Mouse (Mus musculus) ES-Bruce4 (cell line): ENCODE data around the gene Foxa3. TPM values are rescaled to one million over a fixed set of nuclear protein-coding genes. Genes with fewer than 3 reads are reported as not detected.
"Not testable (repeated sequence)": the region's sequence is repeated elsewhere in the genome, so short reads cannot be mapped to it uniquely, and the experiment has no call there.

Source experiments
- H3K27ac ChIP-seq: 2 replicates; pipeline ENCODE4 v1.5.1; 2012; ENCODE audit warnings: low read length, inconsistent platforms; ENCODE audit not compliant: insufficient read depth
- H3K27me3 ChIP-seq: 2 replicates; pipeline ENCODE4 v1.6.1; 2012; ENCODE audit warnings: mild to moderate bottlenecking, low read length, inconsistent platforms; ENCODE audit not compliant: control insufficient read depth, poor library complexity, insufficient read depth, severe bottlenecking
- H3K36me3 ChIP-seq: 2 replicates; pipeline ENCODE4 v1.6.1; 2012; ENCODE audit warnings: inconsistent platforms, mild to moderate bottlenecking, low read length, moderate library complexity; ENCODE audit not compliant: control insufficient read depth, poor library complexity, insufficient read depth, severe bottlenecking
- H3K4me1 ChIP-seq: one replicate; pipeline ENCODE4 v1.8.1; 2011; ENCODE audit warnings: low read length; ENCODE audit not compliant: control insufficient read depth, insufficient read depth
- H3K4me3 ChIP-seq: 2 replicates; pipeline ENCODE4 v1.5.1; 2011; ENCODE audit warnings: low read depth, mild to moderate bottlenecking, low read length
- H3K9ac ChIP-seq: 2 replicates; pipeline ENCODE4 v1.6.1; 2012; ENCODE audit warnings: low read depth, mild to moderate bottlenecking, inconsistent platforms; ENCODE audit not compliant: poor library complexity, severe bottlenecking
- H3K9me3 ChIP-seq: replicated peaks from 2 replicates; pipeline ENCODE4 v1.6.1; 2012; ENCODE audit warnings: mild to moderate bottlenecking, low read length, inconsistent platforms; ENCODE audit not compliant: control insufficient read depth, poor library complexity, insufficient read depth, severe bottlenecking
- CTCF ChIP-seq: IDR thresholded peaks from one replicate; pipeline ENCODE4 v1.8.1; 2011; ENCODE audit warnings: low read depth, low read length
- EP300 ChIP-seq: IDR thresholded peaks from 2 replicates; pipeline ENCODE4 v1.6.1; 2011; ENCODE audit warnings: low read depth, low read length; ENCODE audit not compliant: insufficient read depth
- POLR2A ChIP-seq: IDR thresholded peaks from one replicate; pipeline ENCODE4 v1.8.1; 2011; ENCODE audit warnings: low read length; ENCODE audit not compliant: insufficient read depth
- polyA plus RNA-seq: library from polyadenylated mRNA; stranded (reverse); fragments of >200 nt; gene quantifications from 2 replicates; pipeline ENCODE4 v1.2.4, GENCODE M21; 2011; ENCODE audit warnings: low read depth; ENCODE audit not compliant: missing spikeins, insufficient read depth, insufficient read length

Gene Foxa3
- polyA plus RNA-seq = 2.5 and 2.6 TPM in 2 replicates

DNA sequence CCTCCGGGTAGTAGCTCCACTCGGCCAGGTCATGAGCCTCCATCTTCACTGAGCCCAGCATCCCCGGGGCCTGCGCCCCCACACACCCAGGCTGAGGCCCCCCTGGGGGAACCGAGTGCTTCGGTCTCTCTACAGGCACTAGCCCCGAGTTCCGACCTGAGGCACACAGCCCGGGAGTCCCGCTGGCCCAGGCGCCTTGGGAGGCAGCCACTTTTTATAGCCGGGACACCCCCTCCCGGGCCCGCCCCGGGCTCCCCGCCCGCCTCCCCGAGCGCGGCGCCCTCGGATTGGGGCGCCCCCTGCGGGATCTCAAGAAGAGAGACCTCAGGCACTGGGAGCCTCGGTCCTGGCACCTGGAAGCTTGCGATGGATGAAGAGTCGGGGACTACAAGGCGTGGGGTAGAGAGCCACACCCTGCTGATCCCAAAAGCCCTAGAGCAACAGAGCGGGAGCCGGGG lies at the start of gene Foxa3:
TSS of gene Foxa3 (minus strand) at position 182 of the 458 bp plus-strand sequence.
- H3K4me3 ChIP-seq = peak within 1 kb of the TSS; percentile 91
- TF ChIP-seq EP300 (no peak), POLR2A (no peak), CTCF (peak; percentile 33)
- peaks cover 3% of the 10 kb centered on the region for H3K4me1 ChIP-seq
- no peaks in the 10 kb centered on the region for H3K27me3 ChIP-seq
- H3K9ac ChIP-seq = peak within 1 kb of the TSS; percentile 94
- H3K36me3 ChIP-seq = no peaks in the 10 kb centered on the region
- H3K9me3 ChIP-seq = no peaks in the 10 kb centered on the region
- H3K27ac ChIP-seq = peak within 1 kb of the TSS; percentile 23; the same call in 1 of the 2 replicates

- H3K4me1 ChIP-seq, H3K27ac ChIP-seq, H3K9me3 ChIP-seq, H3K4me3 ChIP-seq, H3K36me3 ChIP-seq, H3K27me3 ChIP-seq, H3K9ac ChIP-seq: not testable (repeated sequence)
These were observed 47.7 kb upstream of the Foxa3 start for GRCm38 (mm10) chr7:19071024-19071423.

GRCm38 (mm10) chr7:19069500-19069899 lies 46.2 kb upstream of the Foxa3 start:
- Histone ChIP-seq H3K9me3 (no peaks in the 10 kb centered on the region), H3K27ac (no peak overlapping the region), H3K4me1 (no peaks in the 10 kb centered on the region), H3K4me3 (no peak overlapping the region), H3K9ac (no peak overlapping the region), H3K36me3 (no peaks in the 10 kb centered on the region), H3K27me3 (no peaks in the 10 kb centered on the region)
- TF ChIP-seq CTCF (peak; percentile 85), EP300 (no peak)

DNA sequence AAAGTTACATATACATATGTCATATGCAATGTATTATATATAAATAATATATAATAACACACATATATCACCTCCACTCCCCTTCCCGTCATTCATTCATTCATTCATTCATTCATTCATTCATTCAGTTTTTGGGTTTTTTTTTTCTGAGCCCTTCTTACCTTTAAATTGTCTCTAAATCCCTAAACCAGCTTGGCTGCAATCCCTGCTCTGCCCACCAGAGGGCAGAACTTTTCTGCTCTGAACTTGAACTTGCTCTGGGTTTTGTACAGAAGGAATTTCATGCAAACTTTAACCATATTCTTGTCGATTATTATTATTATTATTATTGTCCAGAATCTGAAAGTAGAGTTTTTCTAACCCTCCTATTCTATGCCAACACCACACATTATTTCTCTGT lies 45.4 kb upstream of the Foxa3 start:
- H3K4me1 ChIP-seq = no peaks in the 10 kb centered on the region
- H3K36me3 ChIP-seq = no peaks in the 10 kb centered on the region
- no peaks in the 10 kb centered on the region for H3K27me3 ChIP-seq
- H3K27ac ChIP-seq = no peak overlapping the region
- H3K4me3 ChIP-seq = no peak overlapping the region
- TF ChIP-seq CTCF (peak; percentile 41), EP300 (no peak)
- H3K9me3 ChIP-seq = no peaks in the 10 kb centered on the region
- no peak overlapping the region for H3K9ac ChIP-seq

DNA sequence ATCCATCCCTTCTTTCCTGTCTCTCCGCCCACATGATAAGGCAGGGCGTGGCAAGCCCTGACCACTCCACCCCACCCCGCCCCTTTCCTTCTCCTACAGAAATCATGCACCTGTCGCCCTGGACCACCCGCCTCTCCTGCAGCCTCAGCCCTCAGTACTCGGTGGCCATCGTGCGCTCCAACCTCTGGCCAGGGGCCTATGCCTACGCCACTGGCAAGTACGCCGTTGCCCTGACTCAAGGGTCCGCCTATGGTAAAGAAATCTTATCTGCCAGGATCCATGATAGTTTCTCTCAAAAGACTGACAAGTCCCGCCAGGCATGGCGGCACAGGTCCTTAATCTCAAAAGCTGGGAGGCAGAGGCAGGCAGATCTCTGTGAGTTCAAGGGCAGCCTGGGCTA lies 44.6 kb upstream of the Foxa3 start:
- H3K9me3 ChIP-seq = no peaks in the 10 kb centered on the region
- no peaks in the 10 kb centered on the region for H3K4me1 ChIP-seq
- no peak overlapping the region for H3K27ac ChIP-seq
- H3K9ac ChIP-seq = no peak overlapping the region
- H3K27me3 ChIP-seq = no peaks in the 10 kb centered on the region
- H3K36me3 ChIP-seq = no peaks in the 10 kb centered on the region
- TF ChIP-seq POLR2A (no peak), EP300 (no peak), CTCF (no peak)
- H3K4me3 ChIP-seq = peak overlapping the region; percentile 34

DNA sequence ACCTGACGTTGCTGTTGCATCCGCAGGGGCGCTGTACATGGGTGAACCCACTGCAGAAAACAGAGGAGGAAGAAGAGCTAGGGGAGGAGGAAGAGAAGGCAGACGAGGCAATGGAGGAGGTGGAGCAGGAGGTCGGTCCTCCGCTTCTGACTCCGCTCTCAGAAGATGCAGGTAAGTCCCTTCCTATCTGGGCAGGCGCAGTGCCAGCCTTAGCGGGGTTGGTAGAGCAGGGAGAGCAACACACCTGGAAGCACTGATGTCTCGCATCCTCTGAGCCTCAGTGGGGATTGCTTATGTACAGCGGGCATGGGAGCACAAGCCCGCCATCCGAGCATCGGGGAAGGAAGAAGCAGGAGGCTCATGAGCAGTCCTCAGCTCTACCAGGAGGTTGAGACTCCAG lies 43.7 kb upstream of the Foxa3 start:
- Histone ChIP-seq H3K27ac (no peak overlapping the region), H3K9me3 (no peaks in the 10 kb centered on the region), H3K4me1 (no peaks in the 10 kb centered on the region), H3K27me3 (no peaks in the 10 kb centered on the region), H3K4me3 (no peak overlapping the region), H3K36me3 (no peaks in the 10 kb centered on the region), H3K9ac (no peak overlapping the region)
- TF ChIP-seq EP300 (no peak), CTCF (no peak), POLR2A (no peak)

GRCm38 (mm10) chr7:19065896-19066295 lies 42.6 kb upstream of the Foxa3 start:
- TF ChIP-seq CTCF (no peak), EP300 (no peak), POLR2A (no peak)
- no peak overlapping the region for H3K9ac ChIP-seq
- no peaks in the 10 kb centered on the region for H3K4me1 ChIP-seq
- peak overlapping the region; percentile 38 for H3K4me3 ChIP-seq
- H3K36me3 ChIP-seq = no peaks in the 10 kb centered on the region
- no peak overlapping the region for H3K27ac ChIP-seq
- no peaks in the 10 kb centered on the region for H3K9me3 ChIP-seq
- H3K27me3 ChIP-seq = no peaks in the 10 kb centered on the region
